In genomic region chr7:140048361-140049114, GRCm38 (mm10) we compare ENCODE assay signal across 9 mouse cellular contexts. TPM values are rescaled to one million over a fixed set of nuclear protein-coding genes. Genes with fewer than 3 reads are reported as not detected.
A peak's percentile ranks its signal among the peaks of the same experiment; 100 is the strongest.
DNase-seq lines count a peak whose midpoint lies in the region; ATAC-seq lines count a peak whose summit lies in the region.
"Had no signal": no experiment of that assay in that cellular context is flagged by ENCODE, and none has a peak within 500 bp of the region (broad histone marks: within the 10 kb centered on the region; RNA-seq: fewer than 3 reads in every experiment).

TSS of gene Msx3 (minus strand) at chr7:140049089.

- H3K36me3 ChIP-seq in intestine, embryonic 15.5 days = no peaks in the 10 kb centered on the region
- H3K36me3 ChIP-seq in neural tube, embryonic 13.5 days = no peaks in the 10 kb centered on the region

- no peak within 1 kb of the TSS for H3K9ac ChIP-seq in intestine, embryonic 15.5 days
- H3K9ac ChIP-seq in neural tube, embryonic 13.5 days = peak within 1 kb of the TSS; percentile 69

- ATAC-seq in intestine, embryonic 15.5 days = peak; percentile 34
- ATAC-seq in neural tube, embryonic 13.5 days (ENCODE audit: low read depth) = peak; percentile 63

- H3K4me1 ChIP-seq in intestine, embryonic 15.5 days (replicated peaks) = peaks cover 23% of the 10 kb centered on the region
- peaks cover 44% of the 10 kb centered on the region for H3K4me1 ChIP-seq in neural tube, embryonic 13.5 days (replicated peaks)

- DNase-seq in kidney, postnatal 4 days = peak; percentile 8 to 31
- DNase-seq in kidney, adult 8-10 months = no peak
- DNase-seq in embryo, embryonic 10.5 days (ENCODE audit: low spot score) = peak; percentile 51
- DNase-seq in ovary, postnatal 10 days (ENCODE audit: low spot score) = no peak
- DNase-seq in adrenal gland, adult 8-10 months = no peak
- no peak for DNase-seq in left cerebral cortex, adult 9 months (ENCODE audit: low spot score in 2 of 2)

- no peak within 1 kb of the TSS for H3K27ac ChIP-seq in intestine, embryonic 15.5 days
- peak within 1 kb of the TSS; percentile 64 for H3K27ac ChIP-seq in neural tube, embryonic 13.5 days (replicated peaks)

- peaks cover 86% of the 10 kb centered on the region for H3K27me3 ChIP-seq in intestine, embryonic 15.5 days (replicated peaks)
- peaks cover 80% of the 10 kb centered on the region for H3K27me3 ChIP-seq in neural tube, embryonic 13.5 days

- WGBS in intestine, embryonic 15.5 days = 1% methylated on average over 56 of the region's 56 CpGs
- under 1% methylated on average over 56 of the region's 56 CpGs for WGBS in neural tube, embryonic 13.5 days

- H3K9me3 ChIP-seq in intestine, embryonic 15.5 days = no peaks in the 10 kb centered on the region
- H3K9me3 ChIP-seq in neural tube, embryonic 13.5 days = no peaks in the 10 kb centered on the region

- peak within 1 kb of the TSS; percentile 44 for H3K4me3 ChIP-seq in intestine, embryonic 15.5 days (replicated peaks)
- peak within 1 kb of the TSS; percentile 54 for H3K4me3 ChIP-seq in neural tube, embryonic 13.5 days

- H3K4me2 ChIP-seq in intestine, embryonic 15.5 days (replicated peaks) = peak within 1 kb of the TSS; percentile 90
- H3K4me2 ChIP-seq in neural tube, embryonic 13.5 days = peak within 1 kb of the TSS; percentile 74

RNA-seq across cellular contexts. Expression of gene Msx3, which starts in this region (rescaled TPM):
- not detected in 2 replicates for polyA plus RNA-seq in intestine, embryonic 15.5 days (2015; fragmentation: Nextera tagmentation; extraction: Ambion mirVana)
- polyA plus RNA-seq in neural tube, embryonic 13.5 days (2015; fragmentation: Nextera tagmentation; extraction: Ambion mirVana) = 18.1 and 23.3 TPM in 2 replicates
- total RNA-seq in adrenal gland, adult 8-10 months (2022) = not detected
- polyA plus RNA-seq: Patski had no signal

Comparison
In these comparisons a context has a peak if more than half of its experiments do, and no peak if none do; other contexts are left out.
1. RNA of gene Msx3 (polyA plus RNA-seq): 18.1 to 23.3 TPM in neural tube, embryonic 13.5 days; not detected in intestine, embryonic 15.5 days; every median in the first group is over 10 times any median in the second.
2. DNase-seq: peak in kidney, postnatal 4 days (2 of 2) and embryo, embryonic 10.5 days (single experiment); none in kidney, adult 8-10 months (0 of 2), ovary, postnatal 10 days (single experiment), adrenal gland, adult 8-10 months (single experiment) and left cerebral cortex, adult 9 months (0 of 2).
3. Peak in ATAC-seq, H3K4me3 ChIP-seq and H3K4me2 ChIP-seq in intestine, embryonic 15.5 days; RNA of the gene not detected or under 1 TPM.